Mouse (Mus musculus) liver, embryonic 16.5 days (tissue): ENCODE data around the gene Vsig2. TPM values are rescaled to one million over a fixed set of nuclear protein-coding genes. Genes with fewer than 3 reads are reported as not detected.

Experiments used
- ATAC-seq: fragments of 200-750 bp; cut with Nextera tagmentation; 2 replicates; pipeline ENCODE4 v1.8.0; 2017; ENCODE audit warnings: low read depth, mild to moderate bottlenecking, moderate number of reproducible peaks, moderate library complexity
- H3K27ac ChIP-seq: fragments of 300-500 bp; sonication (generic); 2 replicates; pipeline ENCODE4 v1.5.1; 2014; ENCODE audit warnings: mild to moderate bottlenecking, low read length
- H3K27me3 ChIP-seq: fragments of 300-500 bp; sonication (generic); 2 replicates; pipeline ENCODE4 v1.6.1; 2014; ENCODE audit warnings: low read depth, low read length, mixed read lengths; ENCODE audit not compliant: control insufficient read depth, insufficient read depth
- H3K36me3 ChIP-seq: fragments of 300-500 bp; sonication (generic); 2 replicates; pipeline ENCODE4 v1.6.1; 2014; ENCODE audit warnings: mild to moderate bottlenecking; ENCODE audit not compliant: control insufficient read depth, insufficient read depth
- H3K4me1 ChIP-seq: fragments of 300-500 bp; sonication (generic); 2 replicates; pipeline ENCODE4 v1.6.1; 2014; ENCODE audit warnings: low read depth, low read length, mixed read lengths; ENCODE audit not compliant: control insufficient read depth
- H3K4me2 ChIP-seq: fragments of 300-500 bp; sonication (generic); 2 replicates; pipeline ENCODE4 v1.6.1; 2014; ENCODE audit warnings: low read depth, low read length, mixed read lengths
- H3K4me3 ChIP-seq: fragments of 300-500 bp; sonication (generic); 2 replicates; pipeline ENCODE4 v1.5.1; 2014; ENCODE audit warnings: low read depth, mild to moderate bottlenecking, low read length
- H3K9ac ChIP-seq: fragments of 300-500 bp; sonication (generic); 2 replicates; pipeline ENCODE4 v1.6.1; 2014; ENCODE audit warnings: low read depth, low read length
- H3K9me3 ChIP-seq: fragments of 300-500 bp; sonication (generic); replicated peaks from 2 replicates; pipeline ENCODE4 v1.6.1; 2016; ENCODE audit warnings: low read length; ENCODE audit not compliant: control insufficient read depth
- WGBS: fragments of 180-500 bp; shearing (Covaris S2); extraction: QIAGEN DNeasy Blood & Tissue Kit; methylation state at CpG from one replicate; pipeline ENCODE4 v1.1.7; 2014; ENCODE audit not compliant: insufficient replicate concordance; 5-methylcytosine and 5-hydroxymethylcytosine counted together
- polyA plus RNA-seq: library from polyadenylated mRNA; unstranded; fragments of >200 nt; fragmentation: Nextera tagmentation; extraction: Ambion mirVana; gene quantifications from 2 replicates; pipeline ENCODE4 v1.2.1, GENCODE M21; 2015

Vsig2 gene
- polyA plus RNA-seq, 1 experiment from 2014 or later: 0.34 TPM

DNA sequence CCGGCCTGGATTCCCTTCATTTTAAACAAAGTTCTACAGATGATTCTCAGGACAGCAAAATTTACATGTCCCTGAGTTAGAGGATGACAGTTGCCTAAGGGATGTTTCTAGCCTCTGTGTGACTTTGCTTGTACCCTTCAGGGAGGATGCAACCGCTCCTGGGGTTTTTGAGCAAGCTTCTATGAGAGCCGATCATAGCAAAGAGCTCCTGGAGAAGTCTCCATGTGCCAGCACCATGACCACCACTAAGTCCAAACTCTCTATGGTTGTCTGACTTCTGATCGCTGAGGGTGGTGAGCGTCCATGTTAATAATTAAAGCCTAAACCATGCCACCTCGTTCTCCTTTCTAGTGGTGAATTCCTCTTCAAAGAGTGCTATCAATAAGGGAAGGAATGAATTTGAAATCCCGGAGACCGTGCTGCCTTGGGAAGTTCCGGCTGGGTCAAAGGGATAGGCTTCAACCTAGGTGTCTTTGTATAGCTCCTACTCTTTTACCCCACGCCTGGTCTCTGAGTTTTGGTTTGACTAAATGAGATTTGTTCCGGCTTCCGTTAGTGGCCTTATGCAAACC is 4.9 kb downstream of the Vsig2 start:
- WGBS: 42% methylated on average over 12 of the region's 12 CpGs
- peaks cover 9% of the 10 kb centered on the region for H3K4me1 ChIP-seq
- no peak overlapping the region for H3K27ac ChIP-seq
- H3K9ac ChIP-seq: no peak overlapping the region
- H3K4me3 ChIP-seq: peak overlapping the region; percentile 54
- peak overlapping the region; percentile 76 for H3K4me2 ChIP-seq
- H3K9me3 ChIP-seq: no peaks in the 10 kb centered on the region
- no peaks in the 10 kb centered on the region for H3K36me3 ChIP-seq
- H3K27me3 ChIP-seq: no peaks in the 10 kb centered on the region; the same call in 1 of the 2 replicates
- no peak for ATAC-seq

DNA sequence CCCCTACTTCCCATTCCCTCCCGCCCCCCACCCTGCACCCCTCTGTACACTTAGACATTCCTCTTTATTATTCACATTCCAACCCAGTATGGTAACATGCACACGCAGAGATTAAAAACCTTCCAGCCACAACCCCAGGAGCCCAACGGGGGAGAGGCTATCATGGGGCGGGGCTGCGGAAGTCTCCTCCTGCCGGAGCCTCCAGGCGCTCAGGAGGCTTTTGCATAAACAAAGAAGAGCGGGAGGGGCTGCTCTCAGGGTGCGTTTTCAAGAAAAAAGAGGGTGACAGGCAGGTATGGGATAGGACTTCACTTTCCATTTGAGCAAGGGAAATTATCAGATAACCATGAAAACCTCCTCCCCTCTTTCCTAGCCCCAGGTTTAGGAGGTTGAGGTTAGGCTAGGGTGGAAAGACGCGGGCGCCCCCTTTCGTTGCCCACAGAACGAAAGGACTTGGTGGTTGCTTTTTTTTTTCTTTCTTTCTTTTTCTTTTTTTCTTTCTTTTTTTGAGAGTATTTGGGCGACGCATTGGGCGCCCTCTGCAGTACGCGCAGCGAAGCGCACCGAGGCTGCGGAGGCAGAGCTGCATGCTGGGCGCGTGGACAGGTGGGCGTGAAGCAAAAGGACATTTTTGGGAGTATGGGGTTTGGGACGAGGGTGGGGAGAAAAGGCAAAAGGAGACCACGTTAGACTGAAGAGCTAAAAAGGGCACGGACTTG is 5.6 kb downstream of the Vsig2 start:
- no peak overlapping the region for H3K9ac ChIP-seq
- no peaks in the 10 kb centered on the region for H3K9me3 ChIP-seq
- H3K27me3 ChIP-seq: no peaks in the 10 kb centered on the region; the same call in 1 of the 2 replicates
- peak overlapping the region; percentile 76 for H3K4me2 ChIP-seq
- H3K4me3 ChIP-seq: peak overlapping the region; percentile 54
- peak; percentile 58; the same call in 1 of the 2 replicates for ATAC-seq
- peaks cover 9% of the 10 kb centered on the region for H3K4me1 ChIP-seq
- H3K27ac ChIP-seq: no peak overlapping the region
- WGBS: 7% methylated on average over 29 of the region's 29 CpGs
- no peaks in the 10 kb centered on the region for H3K36me3 ChIP-seq

DNA sequence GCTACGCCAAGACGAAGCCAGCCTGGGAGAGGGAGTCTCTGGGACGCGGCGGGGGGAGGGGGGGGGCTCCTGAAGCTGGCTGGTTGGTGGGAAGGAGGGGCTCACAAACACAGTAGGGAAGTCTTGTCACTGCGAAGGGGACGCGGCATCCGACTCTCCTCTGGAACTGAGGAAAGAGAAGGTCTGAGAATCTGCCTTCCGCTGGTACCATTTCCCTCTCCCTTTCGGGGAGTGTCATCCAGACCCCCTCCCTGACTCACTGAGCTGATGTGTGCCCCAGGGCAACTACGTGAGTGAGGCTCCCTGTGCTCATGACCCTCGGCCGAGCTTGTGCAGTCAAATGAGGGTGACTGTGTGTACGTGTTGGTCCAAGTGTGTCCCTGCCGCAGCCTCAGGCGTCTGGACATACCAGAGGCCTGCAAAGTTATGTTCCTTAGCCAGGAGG is 6.1 kb downstream of the Vsig2 start:
- H3K9ac ChIP-seq: no peak overlapping the region
- ATAC-seq: peak; percentile 21; the same call in 1 of the 2 replicates

DNA sequence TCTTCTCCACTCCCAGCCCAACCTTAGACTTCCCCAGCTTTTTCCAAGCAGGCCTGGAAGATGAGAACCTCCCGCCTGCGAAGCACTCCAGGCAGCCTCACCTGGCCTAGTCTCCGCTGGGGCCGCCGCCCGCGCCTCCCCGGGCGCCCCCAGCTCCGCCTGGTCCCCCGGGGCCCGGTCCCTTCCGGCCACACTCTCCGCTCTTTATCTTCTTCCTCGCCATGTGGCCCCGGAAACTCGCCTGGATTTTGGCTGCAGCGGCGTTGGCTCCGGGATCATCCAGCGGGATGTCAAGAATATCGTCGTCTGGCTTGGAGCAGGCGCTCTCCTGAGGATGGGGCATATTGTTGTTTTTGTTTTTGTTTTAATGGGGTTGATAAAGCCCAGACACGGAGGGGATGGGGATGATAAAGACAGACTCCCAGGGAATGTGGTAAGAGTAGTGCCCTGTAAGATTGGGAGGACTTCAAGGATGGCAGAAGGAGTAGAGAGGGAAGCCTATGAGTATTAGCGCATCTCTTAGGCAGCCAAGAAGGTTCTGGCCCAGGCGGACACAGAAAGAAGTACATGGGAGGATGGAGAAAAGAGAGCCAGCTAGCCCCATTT is 6.9 kb downstream of the Vsig2 start:
- Histone ChIP-seq H3K4me2 (no peak overlapping the region), H3K9me3 (no peaks in the 10 kb centered on the region), H3K36me3 (no peaks in the 10 kb centered on the region), H3K9ac (no peak overlapping the region), H3K4me3 (no peak overlapping the region), H3K4me1 (peaks cover 9% of the 10 kb centered on the region), H3K27ac (no peak overlapping the region), H3K27me3 (peaks cover 1% of the 10 kb centered on the region)
- no peak for ATAC-seq
- WGBS: 66% methylated on average over 27 of the region's 27 CpGs

More for the DNA sequence above, 6.1 kb downstream of the Vsig2 start:
- Histone ChIP-seq H3K9me3 (no peaks in the 10 kb centered on the region), H3K27ac (no peak overlapping the region), H3K27me3 (no peaks in the 10 kb centered on the region; the same call in none of the 2 replicates), H3K4me2 (peak overlapping the region; percentile 76), H3K4me3 (peak overlapping the region; percentile 54), H3K36me3 (no peaks in the 10 kb centered on the region), H3K4me1 (peaks cover 9% of the 10 kb centered on the region)
- WGBS: 43% methylated on average over 15 of the region's 17 CpGs

DNA sequence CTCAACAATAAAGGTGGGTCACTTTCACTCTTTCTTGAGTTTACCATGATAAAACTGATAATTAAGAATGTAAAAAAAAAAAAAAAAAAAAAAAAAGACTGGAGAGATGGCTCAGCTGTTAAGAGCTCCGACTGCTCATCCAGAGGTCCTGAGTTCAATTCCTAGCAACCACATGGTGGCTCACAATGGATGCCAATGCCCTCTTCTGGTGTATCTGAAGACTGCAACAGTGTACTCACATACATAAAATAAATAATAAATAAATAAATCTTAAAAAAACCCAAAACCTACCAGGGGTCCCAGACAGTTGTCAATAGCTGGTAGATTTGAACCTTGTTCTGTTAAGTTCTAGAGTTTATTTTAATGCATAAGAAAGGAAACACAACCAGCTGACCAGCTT is 7.8 kb downstream of the Vsig2 start:
- peaks cover 9% of the 10 kb centered on the region for H3K27me3 ChIP-seq
- no peak for ATAC-seq
- H3K4me3 ChIP-seq: no peak overlapping the region
- no peaks in the 10 kb centered on the region for H3K36me3 ChIP-seq
- H3K27ac ChIP-seq: no peak overlapping the region
- 54% methylated on average over 1 of the region's 1 CpGs for WGBS
- no peak overlapping the region for H3K9ac ChIP-seq
- H3K9me3 ChIP-seq: no peaks in the 10 kb centered on the region
- no peak overlapping the region for H3K4me2 ChIP-seq
- H3K4me1 ChIP-seq: peaks cover 10% of the 10 kb centered on the region

DNA sequence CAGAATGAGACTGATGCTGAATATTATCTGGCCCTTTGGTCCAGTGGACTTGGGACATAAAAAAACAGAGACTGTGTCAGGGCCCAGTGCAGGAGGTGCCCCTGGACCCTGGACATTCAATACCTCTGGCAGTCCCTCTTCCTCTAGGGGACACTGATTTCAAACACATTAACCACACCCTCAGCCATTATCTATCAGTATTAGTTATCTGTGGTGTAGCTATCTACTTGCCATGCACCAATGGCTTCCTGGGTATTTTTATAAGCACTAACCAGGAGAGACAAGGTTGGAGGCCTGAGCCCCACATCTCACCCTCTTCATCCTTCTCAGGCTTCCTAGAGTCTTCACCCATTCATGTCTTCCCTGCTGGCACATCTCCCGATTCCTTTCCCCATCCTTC is 11.4 kb downstream of the Vsig2 start:
- Histone ChIP-seq H3K4me2 (no peak overlapping the region), H3K4me3 (no peak overlapping the region), H3K36me3 (no peaks in the 10 kb centered on the region), H3K9me3 (no peaks in the 10 kb centered on the region), H3K27me3 (peaks cover 14% of the 10 kb centered on the region), H3K9ac (no peak overlapping the region), H3K27ac (no peak overlapping the region), H3K4me1 (peaks cover 17% of the 10 kb centered on the region)
- no peak for ATAC-seq
- 62% methylated on average over 1 of the region's 1 CpGs for WGBS

DNA sequence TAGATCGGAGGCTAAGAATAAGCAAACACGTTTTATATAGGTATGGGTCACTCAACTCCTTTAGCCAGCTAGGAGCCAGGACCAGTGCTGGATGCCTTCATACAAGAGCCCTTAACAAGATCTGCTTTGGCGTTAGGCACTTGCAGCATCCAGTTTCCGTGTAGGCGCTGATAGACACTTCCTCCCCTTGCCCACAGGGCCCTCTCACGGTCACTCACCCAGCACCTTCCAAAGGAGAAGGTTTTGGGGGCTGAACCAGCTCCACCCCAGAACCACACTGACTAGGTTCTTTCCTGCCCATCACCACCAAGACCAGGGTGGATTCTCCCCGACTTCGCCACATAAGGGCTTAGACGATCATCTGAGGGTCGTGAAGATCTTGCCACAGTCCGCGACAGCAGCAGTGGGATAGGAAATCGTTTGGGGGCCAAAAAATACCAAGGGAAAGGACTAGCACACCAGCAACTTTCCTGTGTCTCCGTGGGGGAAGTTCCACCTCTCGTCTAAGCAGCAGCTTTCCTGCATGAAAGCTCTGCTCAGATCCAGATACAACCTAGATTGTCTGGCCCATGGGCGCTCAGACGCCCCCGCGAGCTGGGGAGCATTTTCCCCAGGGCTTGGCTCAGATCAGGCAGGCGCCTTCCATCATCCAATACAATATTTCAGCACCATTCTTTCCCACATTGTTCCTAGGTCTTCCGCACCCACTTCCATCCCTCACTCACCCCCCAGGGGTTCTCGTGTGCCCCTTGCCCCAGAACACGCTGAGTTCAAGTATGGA is 12.9 kb downstream of the Vsig2 start:
- peaks cover 17% of the 10 kb centered on the region for H3K4me1 ChIP-seq
- H3K9me3 ChIP-seq: no peaks in the 10 kb centered on the region
- no peak overlapping the region for H3K27ac ChIP-seq
- WGBS: 2% methylated on average over 23 of the region's 23 CpGs
- peak overlapping the region; percentile 54 for H3K4me3 ChIP-seq
- peaks cover 14% of the 10 kb centered on the region for H3K27me3 ChIP-seq
- H3K4me2 ChIP-seq: peak overlapping the region; percentile 82
- ATAC-seq: no peak
- H3K9ac ChIP-seq: peak overlapping the region; percentile 46
- no peaks in the 10 kb centered on the region for H3K36me3 ChIP-seq

DNA sequence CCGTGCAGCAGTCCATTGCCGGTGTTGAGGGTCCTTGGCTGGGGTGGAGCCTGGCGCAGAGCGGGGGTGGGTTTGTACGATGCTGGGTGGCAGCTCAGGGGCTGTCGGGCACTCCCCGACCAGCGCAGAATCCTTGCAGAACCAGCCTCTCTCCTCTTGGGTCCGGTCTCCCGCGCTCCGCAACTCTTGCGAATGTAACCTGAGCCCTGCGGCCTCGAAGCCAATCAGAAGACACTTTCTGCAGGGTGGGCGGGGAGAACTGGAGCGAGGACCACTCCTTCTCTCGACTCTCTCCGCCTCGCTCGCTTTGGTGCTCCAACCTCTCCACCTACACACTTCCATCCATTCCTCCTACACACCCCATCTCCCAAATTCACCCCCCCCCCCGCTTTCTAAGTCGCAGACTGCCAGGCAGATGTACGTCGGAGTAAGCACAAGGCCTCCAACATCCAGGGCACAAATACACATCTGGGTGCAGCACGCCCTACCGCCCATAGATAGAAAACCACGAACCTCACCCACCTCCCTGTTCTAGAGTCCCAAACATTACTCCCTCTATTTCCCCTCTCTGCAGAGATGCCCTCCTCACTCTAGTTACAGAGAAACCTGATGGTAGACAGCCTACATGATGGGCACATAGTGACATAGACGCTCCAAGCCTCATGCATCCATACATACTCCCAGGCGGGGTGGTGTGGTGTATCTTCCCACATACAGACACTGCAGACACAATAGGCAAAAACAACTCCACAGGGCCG is 13.7 kb downstream of the Vsig2 start, which contains the start of gene Nrgn:
Nrgn (minus strand) TSS at position 369 of the 758 bp plus-strand sequence.
- peak within 1 kb of the TSS; percentile 46 for H3K9ac ChIP-seq
- ATAC-seq: peak; percentile 86
- H3K4me3 ChIP-seq: peak within 1 kb of the TSS; percentile 54
- H3K4me2 ChIP-seq: peak within 1 kb of the TSS; percentile 82
- H3K36me3 ChIP-seq: no peaks in the 10 kb centered on the region
- WGBS: 3% methylated on average over 31 of the region's 31 CpGs
- H3K4me1 ChIP-seq: peaks cover 17% of the 10 kb centered on the region
- H3K27ac ChIP-seq: no peak within 1 kb of the TSS
- H3K9me3 ChIP-seq: no peaks in the 10 kb centered on the region
- H3K27me3 ChIP-seq: peaks cover 14% of the 10 kb centered on the region
